Mouse (Mus musculus) liver, embryonic 15.5 days (tissue): Measurements from ENCODE around the gene Pabpn1l. TPM values are rescaled to one million over a fixed set of nuclear protein-coding genes. Genes with fewer than 3 reads are reported as not detected.
"Not testable (repeated sequence)": the region's sequence is repeated elsewhere in the genome, so short reads cannot be mapped to it uniquely, and the experiment has no call there.

ENCODE experiments used
- ATAC-seq: fragments of 200-750 bp; cut with Nextera tagmentation; 2 replicates; pipeline ENCODE4 v1.8.0; 2017; ENCODE audit warnings: moderate number of reproducible peaks, mild to moderate bottlenecking, moderate library complexity; ENCODE audit not compliant: insufficient read depth
- H3K27ac ChIP-seq: fragments of 300-500 bp; sonication (generic); replicated peaks from 2 replicates; pipeline ENCODE4 v1.5.1; 2015; ENCODE audit warnings: mild to moderate bottlenecking, inconsistent platforms
- H3K27me3 ChIP-seq: fragments of 300-500 bp; sonication (generic); 2 replicates; pipeline ENCODE4 v1.6.1; 2015; ENCODE audit warnings: mild to moderate bottlenecking, inconsistent platforms
- H3K36me3 ChIP-seq: fragments of 300-500 bp; sonication (generic); replicated peaks from 2 replicates; pipeline ENCODE4 v1.6.1; 2015; ENCODE audit warnings: moderate library complexity, mild to moderate bottlenecking, inconsistent platforms
- H3K4me1 ChIP-seq: fragments of 300-500 bp; sonication (generic); replicated peaks from 2 replicates; pipeline ENCODE4 v1.6.1; 2015; ENCODE audit warnings: inconsistent platforms
- H3K4me2 ChIP-seq: fragments of 300-500 bp; sonication (generic); 2 replicates; pipeline ENCODE4 v1.6.1; 2015; ENCODE audit warnings: moderate library complexity, mild to moderate bottlenecking, inconsistent platforms
- H3K4me3 ChIP-seq: fragments of 300-500 bp; sonication (generic); replicated peaks from 2 replicates; pipeline ENCODE4 v1.5.1; 2015; ENCODE audit warnings: mild to moderate bottlenecking, inconsistent platforms
- H3K9ac ChIP-seq: fragments of 300-500 bp; sonication (generic); 2 replicates; pipeline ENCODE4 v1.6.1; 2015; ENCODE audit warnings: moderate library complexity, mild to moderate bottlenecking, inconsistent platforms
- H3K9me3 ChIP-seq: fragments of 300-500 bp; sonication (generic); replicated peaks from 2 replicates; pipeline ENCODE4 v1.6.1; 2016; ENCODE audit warnings: inconsistent platforms
- WGBS: fragments of 180-500 bp; shearing (Covaris S2); methylation state at CpG from one replicate; pipeline ENCODE4 v1.1.7; 2015; ENCODE audit warnings: mixed read lengths; ENCODE audit not compliant: insufficient replicate concordance; 5-methylcytosine and 5-hydroxymethylcytosine counted together
- polyA plus RNA-seq: library from polyadenylated mRNA; unstranded; fragments of >200 nt; fragmentation: Nextera tagmentation; extraction: Ambion mirVana; gene quantifications from 2 replicates; pipeline ENCODE4 v1.2.1, GENCODE M21; 2015

Pabpn1l gene
- polyA plus RNA-seq, 1 experiment from 2014 or later = not detected

DNA sequence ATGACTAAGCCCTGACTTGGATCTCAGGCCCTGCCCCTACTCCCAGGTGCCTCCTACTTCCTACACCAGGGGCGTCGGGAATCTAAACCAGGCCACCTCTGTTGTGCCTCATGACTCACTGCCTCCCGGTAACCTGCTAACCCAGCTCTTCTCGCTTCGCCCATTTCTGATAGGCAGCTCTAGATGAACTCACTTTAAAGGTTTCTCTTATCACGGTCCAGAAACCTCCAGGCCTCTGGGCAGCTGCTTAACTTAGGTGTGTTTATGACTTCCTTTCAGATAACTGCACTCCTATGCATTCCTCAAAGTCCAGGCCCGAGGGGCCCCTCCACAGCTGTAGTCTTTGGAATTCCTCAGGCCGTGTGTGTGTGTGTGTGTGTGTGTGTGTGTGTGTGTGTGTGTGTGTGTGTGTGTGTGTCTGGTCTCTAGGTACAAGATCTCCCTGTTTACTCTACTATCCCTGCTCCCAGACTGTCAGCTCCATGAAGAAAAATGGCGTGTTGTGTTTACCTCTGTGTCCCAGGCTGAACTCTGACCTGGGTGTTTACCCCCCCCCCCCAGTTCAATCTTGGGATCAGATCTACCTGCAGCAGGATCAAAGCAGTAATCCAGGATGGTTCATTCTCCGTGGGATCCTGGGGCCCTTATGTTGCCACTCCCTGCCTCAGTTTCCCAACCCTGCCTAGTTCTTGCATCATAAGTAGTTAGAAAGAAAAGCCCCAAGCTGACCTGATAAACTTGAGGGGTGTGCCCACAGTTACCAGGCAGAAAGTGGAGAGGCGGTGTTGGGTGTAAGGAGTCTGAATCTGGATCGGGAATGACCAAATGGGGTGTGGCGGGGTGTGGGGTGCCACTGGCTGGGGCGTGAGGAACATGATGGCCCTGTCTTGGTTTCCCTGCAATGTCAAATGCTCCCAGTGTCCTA lies 13.6 kb upstream of the Pabpn1l start:
- 38% methylated on average over 14 of the region's 14 CpGs for WGBS
- no peaks in the 10 kb centered on the region for H3K9me3 ChIP-seq
- H3K4me3 ChIP-seq = no peak overlapping the region; the same call in 1 of the 2 replicates
- H3K36me3 ChIP-seq = peaks cover 64% of the 10 kb centered on the region
- ATAC-seq = peak; percentile 91
- peak overlapping the region; percentile 86 for H3K27ac ChIP-seq
- no peaks in the 10 kb centered on the region for H3K27me3 ChIP-seq
- peaks cover 42% of the 10 kb centered on the region for H3K4me1 ChIP-seq
- peak overlapping the region; percentile 11; the same call in 1 of the 2 replicates for H3K9ac ChIP-seq
- peak overlapping the region; percentile 50 for H3K4me2 ChIP-seq

- Histone ChIP-seq H3K36me3 (peaks cover 70% of the 10 kb centered on the region), H3K4me1 (peaks cover 28% of the 10 kb centered on the region)
- WGBS = 85% methylated on average over 14 of the region's 14 CpGs
These were observed 10.7 kb upstream of the Pabpn1l start for GRCm38 (mm10) chr8:122633205-122633604.

GRCm38 (mm10) chr8:122632134-122632533 lies 9.6 kb upstream of the Pabpn1l start:
- not testable (repeated sequence) for H3K9me3 ChIP-seq, H3K4me3 ChIP-seq, H3K27ac ChIP-seq, H3K27me3 ChIP-seq, H3K9ac ChIP-seq, ATAC-seq, H3K4me2 ChIP-seq
- Histone ChIP-seq H3K36me3 (peaks cover 59% of the 10 kb centered on the region), H3K4me1 (peaks cover 24% of the 10 kb centered on the region)
- whole genome bisulfite sequencing = 54% methylated on average over 3 of the region's 3 CpGs

More at GRCm38 (mm10) chr8:122633205-122633604, 10.7 kb upstream of the Pabpn1l start:
- Histone ChIP-seq H3K4me3 (no peak overlapping the region), H3K9ac (no peak overlapping the region), H3K9me3 (no peaks in the 10 kb centered on the region), H3K27ac (0 out of 2 replicates have a peak overlapping the region, but pooled peaks have one; percentile 2), H3K4me2 (no peak overlapping the region), H3K27me3 (peaks cover 6% of the 10 kb centered on the region; the same call in 1 of the 2 replicates)
- no peak for ATAC-seq

DNA sequence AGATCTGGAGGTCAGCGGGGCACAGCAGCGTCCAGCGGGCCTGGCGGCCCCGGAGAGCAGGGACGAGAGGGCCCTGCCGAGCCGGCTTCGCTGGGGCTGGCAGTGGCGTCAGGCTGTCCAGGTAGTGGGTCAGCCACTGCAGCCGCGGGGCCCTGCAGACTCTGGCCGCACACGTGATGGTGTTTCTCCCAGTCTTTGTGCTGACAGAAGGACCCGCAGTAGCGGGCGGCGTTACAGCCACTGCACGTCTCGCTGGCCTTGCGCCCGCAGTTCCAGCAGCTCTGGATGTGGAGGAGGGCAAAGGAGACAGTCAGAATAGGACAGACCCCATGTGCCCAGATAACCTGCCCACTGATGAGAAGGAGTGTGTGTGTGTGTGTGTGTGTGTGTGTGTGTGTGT lies 8.2 kb upstream of the Pabpn1l start:
- H3K9me3 ChIP-seq = no peaks in the 10 kb centered on the region
- no peak overlapping the region for H3K4me2 ChIP-seq
- peaks cover 11% of the 10 kb centered on the region for H3K4me1 ChIP-seq
- WGBS = 82% methylated on average over 22 of the region's 22 CpGs
- H3K9ac ChIP-seq = no peak overlapping the region
- H3K36me3 ChIP-seq = peaks cover 54% of the 10 kb centered on the region
- H3K4me3 ChIP-seq = no peak overlapping the region
- no peak for ATAC-seq
- no peak overlapping the region for H3K27ac ChIP-seq
- peaks cover 10% of the 10 kb centered on the region; the same call in 1 of the 2 replicates for H3K27me3 ChIP-seq

DNA sequence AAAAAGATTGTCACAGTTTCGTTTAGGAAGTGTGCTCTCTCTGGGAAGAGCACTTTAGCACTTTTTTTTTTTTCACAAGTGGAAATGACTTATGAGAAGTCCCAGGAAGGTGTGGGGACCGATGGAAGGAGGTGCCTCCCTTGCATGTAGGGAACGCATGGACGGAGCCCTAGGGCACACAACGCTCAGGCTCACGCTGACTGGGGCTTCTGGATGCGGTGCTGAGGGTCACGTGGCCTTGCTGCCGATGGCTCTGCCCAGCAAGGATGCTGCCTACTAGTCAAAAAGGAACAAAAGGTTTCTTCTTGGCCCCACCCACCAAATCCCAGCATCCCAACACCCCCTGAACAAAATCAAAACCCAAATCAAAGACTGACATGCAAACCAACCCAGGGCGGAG lies 6.8 kb upstream of the Pabpn1l start:
- Histone ChIP-seq H3K9ac (no peak overlapping the region), H3K27ac (no peak overlapping the region), H3K4me3 (no peak overlapping the region), H3K4me2 (no peak overlapping the region), H3K27me3 (peaks cover 17% of the 10 kb centered on the region), H3K9me3 (no peaks in the 10 kb centered on the region), H3K36me3 (peaks cover 43% of the 10 kb centered on the region), H3K4me1 (peaks cover 3% of the 10 kb centered on the region; the same call in 1 of the 2 replicates)
- ATAC-seq = no peak
- WGBS = 80% methylated on average over 10 of the region's 10 CpGs

DNA sequence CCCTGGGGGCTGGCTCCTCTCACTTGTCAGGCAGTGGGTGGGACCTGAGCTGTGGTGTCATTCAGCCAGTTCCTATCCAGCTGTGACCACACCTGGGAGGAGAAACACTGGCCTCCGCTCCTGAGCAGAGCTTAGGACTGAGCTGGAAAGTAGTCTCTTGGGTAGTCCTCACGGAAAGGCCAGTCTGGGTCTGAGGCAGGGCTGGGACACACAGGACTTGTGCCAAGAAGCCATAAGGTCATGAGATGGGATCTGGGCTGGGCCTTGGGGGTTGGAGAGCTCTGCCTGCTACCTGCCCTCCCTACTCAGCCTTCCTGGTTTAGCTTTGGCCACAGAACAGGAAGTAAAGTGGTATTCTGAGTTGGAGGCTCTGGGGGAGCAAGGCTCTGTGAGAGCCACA lies 4.4 kb upstream of the Pabpn1l start:
- Histone ChIP-seq H3K9me3 (no peaks in the 10 kb centered on the region), H3K27ac (no peak overlapping the region), H3K9ac (no peak overlapping the region), H3K27me3 (peaks cover 28% of the 10 kb centered on the region), H3K4me3 (no peak overlapping the region), H3K4me2 (no peak overlapping the region), H3K4me1 (peaks cover 3% of the 10 kb centered on the region; the same call in 1 of the 2 replicates), H3K36me3 (peaks cover 25% of the 10 kb centered on the region)
- 79% methylated on average over 2 of the region's 2 CpGs for WGBS
- ATAC-seq = no peak

- Histone ChIP-seq H3K9ac (no peak overlapping the region), H3K4me2 (no peak overlapping the region), H3K4me1 (peaks cover 3% of the 10 kb centered on the region; the same call in 1 of the 2 replicates), H3K4me3 (no peak overlapping the region), H3K27ac (no peak overlapping the region), H3K9me3 (no peaks in the 10 kb centered on the region), H3K36me3 (peaks cover 23% of the 10 kb centered on the region), H3K27me3 (peaks cover 30% of the 10 kb centered on the region)
- ATAC-seq = no peak
- WGBS = 55% methylated on average over 9 of the region's 9 CpGs
These were observed 3.3 kb upstream of the Pabpn1l start for GRCm38 (mm10) chr8:122625811-122626210.

DNA sequence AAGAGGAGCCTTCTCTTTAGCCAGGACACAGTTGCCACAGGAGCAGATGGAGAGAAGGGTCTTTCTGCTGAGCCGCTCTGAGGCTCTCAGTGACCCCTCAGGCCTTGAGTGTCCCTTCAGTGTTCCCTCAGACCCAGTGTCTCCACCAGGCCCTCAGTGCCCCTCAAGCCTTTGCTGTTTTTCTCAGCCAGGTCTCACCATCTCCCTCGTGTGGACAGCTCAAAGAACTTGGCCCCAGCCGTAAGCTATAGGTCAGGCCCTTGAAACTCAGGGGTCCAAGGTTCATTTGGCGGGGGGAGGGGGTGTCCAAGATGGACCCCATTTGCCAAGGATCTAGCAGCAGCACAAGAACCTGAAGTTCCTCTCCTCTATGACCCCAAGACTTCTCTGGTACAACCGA lies 2.1 kb upstream of the Pabpn1l start:
- H3K36me3 ChIP-seq = peaks cover 12% of the 10 kb centered on the region
- peaks cover 30% of the 10 kb centered on the region for H3K27me3 ChIP-seq
- no peak for ATAC-seq
- H3K4me1 ChIP-seq = peaks cover 11% of the 10 kb centered on the region
- H3K9ac ChIP-seq = no peak overlapping the region
- WGBS = 55% methylated on average over 5 of the region's 5 CpGs
- no peak overlapping the region for H3K4me3 ChIP-seq
- H3K27ac ChIP-seq = no peak overlapping the region
- H3K9me3 ChIP-seq = no peaks in the 10 kb centered on the region
- H3K4me2 ChIP-seq = no peak overlapping the region

- Histone ChIP-seq H3K4me2 (no peak overlapping the region), H3K27ac (no peak overlapping the region), H3K27me3 (peaks cover 26% of the 10 kb centered on the region), H3K4me3 (no peak overlapping the region), H3K9me3 (no peaks in the 10 kb centered on the region), H3K4me1 (peaks cover 17% of the 10 kb centered on the region), H3K9ac (no peak overlapping the region), H3K36me3 (peaks cover 8% of the 10 kb centered on the region)
- 70% methylated on average over 17 of the region's 17 CpGs for WGBS
- no peak for ATAC-seq
These were observed 1.5 kb upstream of the Pabpn1l start for GRCm38 (mm10) chr8:122623844-122624642.

DNA sequence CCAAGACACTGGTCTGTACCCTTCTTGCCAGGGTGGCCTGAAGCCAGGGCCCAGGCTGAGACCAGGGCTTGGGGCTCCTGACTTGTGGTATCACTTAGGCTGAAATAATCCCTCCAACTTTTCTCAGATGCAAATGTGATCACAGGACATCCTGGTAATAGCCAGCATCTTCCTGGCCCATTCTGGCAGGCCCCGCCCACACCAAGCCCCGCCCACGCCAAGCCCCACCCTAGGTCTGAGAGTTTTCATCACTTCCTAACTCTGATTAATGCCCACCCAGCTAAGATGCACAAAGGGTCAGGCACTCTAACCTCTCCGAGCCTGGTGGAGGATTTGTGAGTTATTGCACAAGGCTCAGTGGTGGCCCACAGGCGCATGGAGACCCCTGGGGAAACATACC lies 2.1 kb downstream of the Pabpn1l start:
- Histone ChIP-seq H3K9me3 (no peaks in the 10 kb centered on the region), H3K4me3 (no peak overlapping the region), H3K36me3 (no peaks in the 10 kb centered on the region), H3K27ac (no peak overlapping the region), H3K27me3 (peaks cover 19% of the 10 kb centered on the region), H3K4me1 (peaks cover 25% of the 10 kb centered on the region), H3K4me2 (no peak overlapping the region), H3K9ac (no peak overlapping the region)
- ATAC-seq = no peak
- WGBS = 33% methylated on average over 5 of the region's 5 CpGs
